Mouse (Mus musculus): ENCODE measurements around the gene Samd4b. TPM values are rescaled to one million over a fixed set of nuclear protein-coding genes. Genes with fewer than 3 reads are reported as not detected.

Samd4b gene
- polyA plus RNA-seq, 1 experiment from 2014 or later, result 24.3 TPM

DNA sequence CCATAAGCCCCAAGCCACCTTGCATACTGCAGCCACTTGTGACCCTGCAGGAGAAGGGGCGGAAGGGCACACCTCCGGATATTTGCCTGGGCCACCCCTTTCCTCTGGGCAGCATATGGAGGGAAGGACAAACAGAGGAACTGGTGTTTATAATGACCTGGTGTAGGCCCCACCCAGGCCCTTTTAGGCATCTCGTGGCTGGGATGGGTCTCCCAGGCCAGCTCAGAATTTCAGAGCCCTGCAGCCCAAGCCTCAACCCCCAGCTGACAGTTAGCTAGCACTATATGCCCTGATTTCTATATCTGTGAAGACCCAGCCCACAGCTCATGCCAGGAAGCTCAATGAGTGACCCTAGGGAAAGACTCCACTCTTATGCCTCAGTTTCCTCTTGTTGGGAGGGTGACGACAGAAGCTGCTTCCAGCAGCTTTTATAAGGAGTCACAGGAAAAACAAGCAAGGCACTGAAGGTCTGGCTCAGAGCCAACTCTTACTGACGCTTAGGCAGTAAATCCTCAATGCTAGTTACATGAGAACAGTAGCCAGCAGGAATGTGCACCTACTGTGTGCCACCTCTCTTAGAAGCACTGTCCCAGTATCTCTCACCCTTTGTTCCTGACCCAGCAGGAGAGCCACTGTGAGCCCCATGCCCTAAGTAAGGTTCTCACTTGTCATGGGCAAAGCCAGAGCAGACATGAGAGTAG lies 26.8 kb downstream of the Samd4b start:
- H3K9me3 ChIP-seq, result no peaks in the 10 kb centered on the region

GRCm38 (mm10) chr7:28570291-28570981 lies 27.5 kb downstream of the Samd4b start:
- no peak overlapping the region for H3K9ac ChIP-seq (replicated peaks)
- no peak overlapping the region for H3K4me3 ChIP-seq
- peaks cover 16% of the 10 kb centered on the region for H3K36me3 ChIP-seq
- no peaks in the 10 kb centered on the region for H3K27me3 ChIP-seq
- H3K9me3 ChIP-seq, result no peaks in the 10 kb centered on the region
- H3K4me2 ChIP-seq (replicated peaks), result no peak overlapping the region
- H3K27ac ChIP-seq (replicated peaks), result 0 out of 2 replicates have a peak overlapping the region, but pooled peaks have one; percentile 10
- no peak for ATAC-seq (replicated peaks)
- H3K4me1 ChIP-seq, result peaks cover 8% of the 10 kb centered on the region; the same call in 1 of the 2 replicates
- 67% methylated on average over 12 of the region's 12 CpGs for WGBS

More for the DNA sequence above, 26.8 kb downstream of the Samd4b start:
- Histone ChIP-seq H3K27me3 (no peaks in the 10 kb centered on the region), H3K36me3 (peaks cover 16% of the 10 kb centered on the region), H3K27ac (replicated peaks) (0 out of 2 replicates have a peak overlapping the region, but pooled peaks have one; percentile 8), H3K4me3 (no peak overlapping the region), H3K4me1 (peaks cover 8% of the 10 kb centered on the region; the same call in 1 of the 2 replicates), H3K4me2 (replicated peaks) (no peak overlapping the region), H3K9ac (replicated peaks) (no peak overlapping the region)
- ATAC-seq (replicated peaks), result no peak
- 50% methylated on average over 5 of the region's 5 CpGs for WGBS

DNA sequence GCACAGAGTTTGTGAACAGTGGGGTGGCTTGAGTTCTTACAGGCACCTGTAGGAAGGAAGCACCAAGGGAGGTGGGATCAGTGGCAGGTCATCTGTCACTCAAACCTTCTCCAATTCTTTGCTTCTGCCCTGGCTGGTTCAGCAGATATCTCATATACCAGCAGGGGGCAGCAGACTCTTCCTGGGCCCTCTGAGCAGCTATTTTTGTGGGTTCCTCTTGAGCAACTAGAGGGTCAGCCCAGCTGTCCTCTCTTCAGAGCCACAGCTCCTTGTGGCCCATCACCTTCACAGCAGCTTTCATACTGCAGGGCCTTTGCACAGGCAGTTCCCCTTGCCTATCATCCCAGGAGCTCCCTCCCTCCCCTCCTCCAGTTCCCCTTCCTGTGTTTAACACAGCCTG lies 29.7 kb downstream of the Samd4b start:
- Histone ChIP-seq H3K27ac (replicated peaks) (no peak overlapping the region), H3K9ac (replicated peaks) (no peak overlapping the region), H3K36me3 (peaks cover 27% of the 10 kb centered on the region), H3K4me3 (no peak overlapping the region), H3K4me1 (peaks cover 8% of the 10 kb centered on the region; the same call in 1 of the 2 replicates), H3K9me3 (no peaks in the 10 kb centered on the region), H3K4me2 (replicated peaks) (no peak overlapping the region), H3K27me3 (no peaks in the 10 kb centered on the region)
- ATAC-seq (replicated peaks), result no peak

DNA sequence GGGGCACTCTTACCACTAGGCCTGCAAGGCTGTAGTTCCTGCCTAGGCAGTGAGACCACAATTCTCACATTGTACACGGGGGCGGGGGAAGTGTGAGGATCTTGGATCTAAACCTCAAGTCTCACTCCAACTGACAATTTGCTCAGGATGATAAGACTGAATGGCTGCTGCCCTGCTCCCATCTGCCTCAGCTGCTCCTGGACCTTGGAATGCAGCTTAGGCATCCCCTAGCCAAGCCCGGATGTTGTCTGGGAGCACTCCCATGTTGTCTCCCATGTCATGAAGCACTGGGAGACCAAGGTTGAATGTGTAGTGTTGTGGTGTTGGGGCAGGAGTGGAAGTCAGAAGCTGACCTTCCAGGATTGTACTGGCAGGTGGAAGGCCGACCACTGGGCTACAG lies 30.4 kb downstream of the Samd4b start:
- no peak overlapping the region for H3K4me3 ChIP-seq
- ATAC-seq (replicated peaks), result no peak
- no peak overlapping the region for H3K27ac ChIP-seq (replicated peaks)
- WGBS, result 90% methylated on average over 4 of the region's 4 CpGs
- H3K27me3 ChIP-seq, result no peaks in the 10 kb centered on the region
- no peaks in the 10 kb centered on the region for H3K9me3 ChIP-seq
- peaks cover 8% of the 10 kb centered on the region; the same call in 1 of the 2 replicates for H3K4me1 ChIP-seq
- peaks cover 27% of the 10 kb centered on the region for H3K36me3 ChIP-seq
- no peak overlapping the region for H3K9ac ChIP-seq (replicated peaks)
- no peak overlapping the region for H3K4me2 ChIP-seq (replicated peaks)

GRCm38 (mm10) chr7:28565407-28565806 lies 32.5 kb downstream of the Samd4b start:
- no peaks in the 10 kb centered on the region for H3K9me3 ChIP-seq
- no peak overlapping the region for H3K4me2 ChIP-seq (replicated peaks)
- H3K4me3 ChIP-seq, result no peak overlapping the region
- H3K27me3 ChIP-seq, result no peaks in the 10 kb centered on the region
- H3K27ac ChIP-seq (replicated peaks), result no peak overlapping the region
- WGBS, result 65% methylated on average over 5 of the region's 5 CpGs
- H3K4me1 ChIP-seq, result peaks cover under 1% of the 10 kb centered on the region; the same call in 1 of the 2 replicates
- H3K36me3 ChIP-seq, result peaks cover 32% of the 10 kb centered on the region
- H3K9ac ChIP-seq (replicated peaks), result no peak overlapping the region
- no peak for ATAC-seq (replicated peaks)

DNA sequence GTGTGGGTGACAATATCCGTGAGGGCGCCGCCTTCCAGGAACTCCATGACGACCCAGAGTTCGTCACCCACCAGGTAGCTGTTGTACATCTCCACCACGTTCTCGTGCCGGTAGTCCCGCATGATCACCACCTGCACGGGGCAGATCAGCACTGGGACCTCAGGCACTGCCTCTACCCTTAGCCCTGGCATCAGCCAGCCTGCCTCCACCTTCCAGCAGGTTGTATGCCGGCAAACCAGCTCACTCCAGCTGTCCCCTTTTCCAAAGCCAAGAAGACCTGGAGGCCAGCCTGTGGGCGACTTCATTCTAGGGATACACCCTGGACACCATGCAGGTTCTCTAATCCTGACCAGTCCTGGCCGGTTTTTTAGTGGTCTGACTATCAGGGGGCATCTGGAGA lies 35.0 kb downstream of the Samd4b start:
- peaks cover 45% of the 10 kb centered on the region for H3K36me3 ChIP-seq
- no peak overlapping the region for H3K4me3 ChIP-seq
- H3K27me3 ChIP-seq, result no peaks in the 10 kb centered on the region
- ATAC-seq (replicated peaks), result no peak
- no peaks in the 10 kb centered on the region for H3K4me1 ChIP-seq
- H3K9me3 ChIP-seq, result no peaks in the 10 kb centered on the region
- no peak overlapping the region for H3K4me2 ChIP-seq (replicated peaks)
- H3K9ac ChIP-seq (replicated peaks), result no peak overlapping the region
- H3K27ac ChIP-seq (replicated peaks), result no peak overlapping the region
- WGBS, result 92% methylated on average over 13 of the region's 13 CpGs

- no peak overlapping the region for H3K4me3 ChIP-seq
- WGBS, result 93% methylated on average over 13 of the region's 13 CpGs
- H3K9me3 ChIP-seq, result no peaks in the 10 kb centered on the region
- ATAC-seq (replicated peaks), result no peak
- H3K4me1 ChIP-seq, result no peaks in the 10 kb centered on the region
- H3K36me3 ChIP-seq, result peaks cover 40% of the 10 kb centered on the region
- no peaks in the 10 kb centered on the region for H3K27me3 ChIP-seq
- H3K9ac ChIP-seq (replicated peaks), result no peak overlapping the region
- H3K27ac ChIP-seq (replicated peaks), result no peak overlapping the region
- H3K4me2 ChIP-seq (replicated peaks), result no peak overlapping the region
Observed at GRCm38 (mm10) chr7:28562371-28562770, 35.6 kb downstream of the Samd4b start.

DNA sequence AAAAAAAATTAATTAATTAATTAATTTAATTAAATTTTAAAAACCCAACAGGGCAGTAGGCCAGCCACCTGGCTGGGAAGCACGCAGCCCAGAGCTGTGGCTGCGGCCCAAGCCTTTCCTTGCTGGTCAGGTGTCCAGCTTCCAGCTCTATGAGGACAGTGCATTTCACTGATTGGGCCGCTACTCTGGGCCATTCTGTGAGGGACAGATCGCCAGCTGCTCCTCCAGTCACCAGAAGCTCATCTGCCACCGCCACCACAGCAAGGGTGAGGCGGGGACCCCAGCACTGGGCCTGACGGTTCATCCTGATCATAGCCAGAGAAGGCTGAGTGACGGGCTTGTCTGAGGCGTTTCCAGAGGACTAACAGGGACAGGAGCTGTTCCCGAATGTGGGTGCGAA lies 36.0 kb downstream of the Samd4b start:
- H3K4me1 ChIP-seq, result no peaks in the 10 kb centered on the region
- no peak for ATAC-seq (replicated peaks)
- peaks cover 36% of the 10 kb centered on the region for H3K36me3 ChIP-seq
- H3K4me2 ChIP-seq (replicated peaks), result no peak overlapping the region
- no peaks in the 10 kb centered on the region for H3K27me3 ChIP-seq
- 93% methylated on average over 11 of the region's 11 CpGs for WGBS
- no peak overlapping the region for H3K27ac ChIP-seq (replicated peaks)
- no peaks in the 10 kb centered on the region for H3K9me3 ChIP-seq
- H3K4me3 ChIP-seq, result no peak overlapping the region
- no peak overlapping the region for H3K9ac ChIP-seq (replicated peaks)

GRCm38 (mm10) chr7:28560856-28561255 lies 37.1 kb downstream of the Samd4b start:
- no peak overlapping the region for H3K27ac ChIP-seq (replicated peaks)
- 97% methylated on average over 10 of the region's 10 CpGs for WGBS
- H3K4me1 ChIP-seq, result no peaks in the 10 kb centered on the region
- peaks cover 30% of the 10 kb centered on the region for H3K36me3 ChIP-seq
- H3K9me3 ChIP-seq, result no peaks in the 10 kb centered on the region
- H3K4me2 ChIP-seq (replicated peaks), result no peak overlapping the region
- no peaks in the 10 kb centered on the region for H3K27me3 ChIP-seq
- no peak overlapping the region for H3K4me3 ChIP-seq
- no peak for ATAC-seq (replicated peaks)
- no peak overlapping the region for H3K9ac ChIP-seq (replicated peaks)

GRCm38 (mm10) chr7:28558486-28558885 lies 39.5 kb downstream of the Samd4b start:
- no peaks in the 10 kb centered on the region for H3K9me3 ChIP-seq
- peaks cover 20% of the 10 kb centered on the region for H3K36me3 ChIP-seq
- H3K27ac ChIP-seq (replicated peaks), result no peak overlapping the region
- no peaks in the 10 kb centered on the region for H3K27me3 ChIP-seq
- no peak for ATAC-seq (replicated peaks)
- no peak overlapping the region for H3K9ac ChIP-seq (replicated peaks)
- 75% methylated on average over 4 of the region's 4 CpGs for WGBS
- no peak overlapping the region for H3K4me3 ChIP-seq
- no peaks in the 10 kb centered on the region for H3K4me1 ChIP-seq
- H3K4me2 ChIP-seq (replicated peaks), result no peak overlapping the region

DNA sequence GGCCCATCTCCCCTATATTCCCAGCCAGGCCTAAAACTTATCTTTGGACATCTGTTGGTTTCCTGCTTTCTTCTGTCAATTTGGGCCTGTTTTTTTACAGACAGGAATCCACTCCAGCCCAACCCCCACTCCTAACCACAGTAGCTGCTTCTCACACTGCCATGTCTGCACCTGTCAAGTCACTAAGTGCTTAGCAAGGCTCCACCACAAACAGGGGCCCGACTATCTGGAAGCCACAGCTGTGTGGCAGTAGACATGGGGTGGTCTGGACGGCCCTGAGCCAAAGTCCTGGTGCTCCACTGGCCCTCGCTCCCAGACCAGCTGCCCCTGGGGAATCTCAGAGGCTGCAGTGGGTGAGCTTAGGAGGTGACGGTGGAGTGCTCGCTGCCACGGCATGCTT lies 40.2 kb downstream of the Samd4b start:
- H3K27ac ChIP-seq (replicated peaks), result no peak overlapping the region
- peaks cover 19% of the 10 kb centered on the region for H3K36me3 ChIP-seq
- no peak overlapping the region for H3K4me3 ChIP-seq
- H3K9ac ChIP-seq (replicated peaks), result no peak overlapping the region
- no peaks in the 10 kb centered on the region for H3K4me1 ChIP-seq
- H3K4me2 ChIP-seq (replicated peaks), result no peak overlapping the region
- no peak for ATAC-seq (replicated peaks)
- no peaks in the 10 kb centered on the region for H3K27me3 ChIP-seq
- H3K9me3 ChIP-seq, result no peaks in the 10 kb centered on the region
- WGBS, result 94% methylated on average over 6 of the region's 6 CpGs

GRCm38 (mm10) chr7:28557069-28557468 lies 40.9 kb downstream of the Samd4b start:
- no peaks in the 10 kb centered on the region for H3K4me1 ChIP-seq
- H3K36me3 ChIP-seq, result peaks cover 19% of the 10 kb centered on the region
- H3K4me2 ChIP-seq (replicated peaks), result no peak overlapping the region
- no peaks in the 10 kb centered on the region for H3K9me3 ChIP-seq
- ATAC-seq (replicated peaks), result no peak
- no peaks in the 10 kb centered on the region for H3K27me3 ChIP-seq
- 71% methylated on average over 5 of the region's 5 CpGs for WGBS
- no peak overlapping the region for H3K4me3 ChIP-seq
- no peak overlapping the region for H3K9ac ChIP-seq (replicated peaks)
- no peak overlapping the region for H3K27ac ChIP-seq (replicated peaks)
